Mouse (Mus musculus) left cerebral cortex, adult 18-20 months (tissue): ENCODE measurements at regions not wholly inside any gene's neighbourhood (a gene's known extent, or its start where the extent isn't known, plus 50 kb on each side); places are given as distances from the start of the nearest gene placed in this dataset.
A peak's percentile ranks its signal among the peaks of the same experiment; 100 is the strongest.

Experiments
- DNase-seq, 2 experiments: peaks; one replicate each; pipeline ENCODE4 v3.0.0; 2021 to 2022; ENCODE audit warnings: low spot score in 2 of 2, mixed read lengths in 1 of 2

GRCm38 (mm10) chr13:99588646-99589045 lies 72.3 kb upstream of the Map1b start:
- no peak for DNase-seq

- no peak for DNase-seq
Measured at GRCm38 (mm10) chr13:99583841-99584240, 67.5 kb upstream of the Map1b start.

- no peak for DNase-seq
Measured at GRCm38 (mm10) chr13:99580296-99580695, 64.0 kb upstream of the Map1b start.

- DNase-seq: peak; percentile 15 to 27
Measured at GRCm38 (mm10) chr13:99579596-99580175, 63.3 kb upstream of the Map1b start.

GRCm38 (mm10) chr13:99577686-99578085 lies 61.3 kb upstream of the Map1b start:
- DNase-seq: peak in 1 of 2 experiments; percentile 24

GRCm38 (mm10) chr13:99573021-99573420 lies 56.7 kb upstream of the Map1b start:
- DNase-seq: no peak

- DNase-seq: no peak
Measured at GRCm38 (mm10) chr13:99572381-99572780, 56.0 kb upstream of the Map1b start.
